Mouse (Mus musculus): ENCODE measurements around the gene Vmn1r94.
"Not testable (repeated sequence)": the region's sequence is repeated elsewhere in the genome, so short reads cannot be mapped to it uniquely, and the experiment has no call there.

Gene Vmn1r94

GRCm38 (mm10) chr7:20168277-20168676 is at the start of gene Vmn1r94:
TSS of gene Vmn1r94 (minus strand) at chr7:20168377.
- DNase-seq (ENCODE audit: low spot score): not testable (repeated sequence)

- DNase-seq (ENCODE audit: low spot score): not testable (repeated sequence)
These were observed 37.3 kb upstream of the Vmn1r94 start, which contains the start of gene Gm6164 for GRCm38 (mm10) chr7:20205507-20205906. TSS of gene Gm6164 (minus strand) at chr7:20205607.

GRCm38 (mm10) chr7:20193410-20193809 is 25.2 kb upstream of the Vmn1r94 start, which contains the start of gene Vmn1r95:
TSS of gene Vmn1r95 (plus strand) at chr7:20193710.
- not testable (repeated sequence) for DNase-seq (ENCODE audit: low spot score)

GRCm38 (mm10) chr7:20138988-20139387 is 29.2 kb downstream of the Vmn1r94 start, which contains the start of gene Vmn1r93:
TSS of gene Vmn1r93 (minus strand) at chr7:20139088.
- DNase-seq (ENCODE audit: low spot score): not testable (repeated sequence)

GRCm38 (mm10) chr7:20122479-20122878 is 45.7 kb downstream of the Vmn1r94 start, which contains the start of gene Gm16442:
TSS of gene Gm16442 (minus strand) at chr7:20122579.
- not testable (repeated sequence) for DNase-seq (ENCODE audit: low spot score)

Data from embryo, embryonic 10.5 days (tissue).